Mouse (Mus musculus) embryonic facial prominence, embryonic 15.5 days (tissue): ENCODE data around the gene Rnpep. TPM values are rescaled to one million over a fixed set of nuclear protein-coding genes. Genes with fewer than 3 reads are reported as not detected.
A peak's percentile ranks its signal among the peaks of the same experiment; 100 is the strongest.

ENCODE experiments used
- ATAC-seq: fragments of 200-750 bp; cut with Nextera tagmentation; 2 replicates; pipeline ENCODE4 v1.8.0; 2017; ENCODE audit warnings: low read depth, moderate TSS enrichment; ENCODE audit not compliant: insufficient number of reproducible peaks, low FRiP score, low TSS enrichment
- H3K27ac ChIP-seq: fragments of 300-500 bp; sonication (generic); replicated peaks from 2 replicates; pipeline ENCODE4 v1.5.1; 2015; ENCODE audit warnings: mild to moderate bottlenecking, inconsistent platforms
- H3K27me3 ChIP-seq: fragments of 300-500 bp; sonication (generic); 2 replicates; pipeline ENCODE4 v1.6.1; 2015; ENCODE audit warnings: inconsistent platforms
- H3K36me3 ChIP-seq: fragments of 300-500 bp; sonication (generic); 2 replicates; pipeline ENCODE4 v1.6.1; 2015; ENCODE audit warnings: mild to moderate bottlenecking, inconsistent platforms
- H3K4me1 ChIP-seq: fragments of 300-500 bp; sonication (generic); 2 replicates; pipeline ENCODE4 v1.6.1; 2015; ENCODE audit warnings: inconsistent platforms
- H3K4me2 ChIP-seq: fragments of 300-500 bp; sonication (generic); replicated peaks from 2 replicates; pipeline ENCODE4 v1.6.1; 2015; ENCODE audit warnings: mild to moderate bottlenecking, inconsistent platforms
- H3K4me3 ChIP-seq: fragments of 300-500 bp; sonication (generic); replicated peaks from 2 replicates; pipeline ENCODE4 v1.5.1; 2015; ENCODE audit warnings: mild to moderate bottlenecking, inconsistent platforms
- H3K9ac ChIP-seq: fragments of 300-500 bp; sonication (generic); 2 replicates; pipeline ENCODE4 v1.6.1; 2015; ENCODE audit warnings: inconsistent platforms
- H3K9me3 ChIP-seq: fragments of 300-500 bp; sonication (generic); replicated peaks from 2 replicates; pipeline ENCODE4 v1.6.1; 2016; ENCODE audit warnings: inconsistent platforms
- WGBS: fragments of 180-500 bp; shearing (Covaris S2); methylation state at CpG from one replicate; pipeline ENCODE4 v1.1.7; 2015; 5-methylcytosine and 5-hydroxymethylcytosine counted together
- polyA plus RNA-seq: library from polyadenylated mRNA; unstranded; fragments of >200 nt; fragmentation: Nextera tagmentation; extraction: Ambion mirVana; gene quantifications from 2 replicates; pipeline ENCODE4 v1.2.1, GENCODE M21; 2015

The Rnpep gene
- polyA plus RNA-seq, 1 experiment from 2014 or later: 105 TPM

DNA sequence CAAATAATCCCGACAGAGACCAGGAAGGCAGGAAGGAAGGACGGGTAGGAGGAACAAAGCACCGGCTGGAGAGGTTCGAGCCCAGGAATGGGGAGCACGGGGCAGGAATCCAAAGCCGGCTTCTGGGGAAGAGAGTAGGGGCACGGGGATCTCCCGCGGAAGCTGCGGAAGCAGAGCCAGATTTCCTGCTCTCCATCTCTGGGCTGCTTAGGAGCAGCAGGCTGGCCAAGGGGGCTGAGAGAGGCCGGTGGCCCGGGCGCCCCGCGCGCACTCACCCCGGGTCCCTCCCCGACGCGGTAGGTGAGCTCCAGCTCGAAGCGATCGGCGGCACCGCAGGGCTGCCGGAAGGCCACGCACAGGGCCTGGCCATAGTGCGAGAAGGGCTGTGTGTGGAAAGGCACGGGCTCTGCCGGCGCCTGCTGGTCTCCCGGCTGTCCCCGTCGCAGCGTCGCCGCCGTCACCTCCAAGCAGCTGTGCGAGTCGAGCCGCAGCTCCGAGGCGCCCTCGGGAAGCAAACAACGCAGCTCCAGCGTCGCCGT lies 528 bp downstream of the Rnpep start:
- peak; percentile 74 for ATAC-seq
- H3K27ac ChIP-seq: peak overlapping the region; percentile 93
- under 1% methylated on average over 48 of the region's 48 CpGs for WGBS
- no peaks in the 10 kb centered on the region for H3K27me3 ChIP-seq
- no peaks in the 10 kb centered on the region for H3K9me3 ChIP-seq
- peaks cover 22% of the 10 kb centered on the region for H3K4me1 ChIP-seq
- H3K36me3 ChIP-seq: peaks cover 10% of the 10 kb centered on the region
- H3K9ac ChIP-seq: peak overlapping the region; percentile 85
- peak overlapping the region; percentile 90 for H3K4me3 ChIP-seq
- H3K4me2 ChIP-seq: peak overlapping the region; percentile 79

DNA sequence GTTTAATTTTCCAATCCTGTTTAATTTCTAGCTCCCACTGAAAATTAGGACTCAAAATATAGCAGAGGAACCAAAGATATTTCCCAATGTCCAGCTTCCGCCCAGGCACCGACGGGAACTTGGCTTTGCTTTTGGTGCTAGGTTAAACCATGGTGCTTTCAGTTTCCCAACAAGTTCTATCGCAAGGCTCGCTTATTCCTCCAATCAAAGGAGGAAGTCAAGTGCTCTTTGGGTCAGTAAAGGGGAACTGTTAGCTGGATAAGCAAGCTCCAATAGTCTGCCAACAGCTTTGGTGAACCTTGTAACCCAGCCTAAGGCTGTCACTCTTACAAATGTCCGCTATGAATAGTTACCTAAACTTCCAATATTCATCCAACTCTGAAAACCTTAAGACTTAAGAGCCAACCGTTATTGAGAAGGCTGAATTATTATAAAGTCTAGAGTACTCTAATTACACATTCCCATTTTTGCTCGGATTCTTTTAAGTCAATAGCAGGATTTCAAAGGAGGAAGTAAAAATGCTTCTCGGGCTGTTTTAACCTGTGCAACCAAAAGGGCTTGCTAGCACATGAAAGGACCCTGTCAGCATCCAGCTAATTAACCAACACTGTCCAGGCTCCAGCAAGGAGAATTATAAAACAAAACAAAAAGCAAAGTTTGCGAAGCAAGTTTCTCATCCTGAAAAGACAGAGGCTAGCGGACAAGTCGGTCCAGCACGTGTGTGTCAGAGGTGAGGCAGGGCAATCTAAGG lies 1.2 kb downstream of the Rnpep start:
- H3K4me3 ChIP-seq: peak overlapping the region; percentile 90
- no peak for ATAC-seq
- H3K9me3 ChIP-seq: no peaks in the 10 kb centered on the region
- H3K36me3 ChIP-seq: peaks cover 16% of the 10 kb centered on the region
- H3K27ac ChIP-seq: peak overlapping the region; percentile 93
- H3K4me2 ChIP-seq: peak overlapping the region; percentile 79
- H3K27me3 ChIP-seq: no peaks in the 10 kb centered on the region
- peak overlapping the region; percentile 85 for H3K9ac ChIP-seq
- WGBS: 34% methylated on average over 13 of the region's 13 CpGs
- peaks cover 22% of the 10 kb centered on the region for H3K4me1 ChIP-seq

DNA sequence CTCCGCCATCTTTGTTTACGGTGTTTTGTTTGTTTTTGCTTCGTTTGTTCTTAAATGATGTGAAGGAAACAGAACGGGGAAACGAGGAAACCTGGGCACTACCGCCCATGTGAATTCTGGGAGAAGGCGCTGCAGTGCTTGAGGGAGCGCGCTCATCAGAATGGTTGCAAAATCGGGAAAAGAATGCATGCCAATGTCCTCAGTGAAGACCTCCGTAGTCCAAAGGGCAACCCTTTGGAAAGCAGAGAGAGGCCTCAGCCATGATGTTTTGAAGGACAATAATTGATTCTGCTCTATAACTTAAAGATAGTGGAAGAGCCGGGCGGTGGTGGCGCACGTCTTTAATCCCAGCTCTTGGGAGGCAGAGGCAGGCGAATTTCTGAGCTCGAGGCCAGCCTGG lies 2.0 kb downstream of the Rnpep start:
- Histone ChIP-seq H3K36me3 (peaks cover 25% of the 10 kb centered on the region), H3K9ac (no peak overlapping the region), H3K4me2 (no peak overlapping the region), H3K9me3 (no peaks in the 10 kb centered on the region), H3K27ac (no peak overlapping the region), H3K4me3 (no peak overlapping the region), H3K4me1 (peaks cover 22% of the 10 kb centered on the region), H3K27me3 (no peaks in the 10 kb centered on the region)
- 96% methylated on average over 17 of the region's 17 CpGs for WGBS
- ATAC-seq: no peak

DNA sequence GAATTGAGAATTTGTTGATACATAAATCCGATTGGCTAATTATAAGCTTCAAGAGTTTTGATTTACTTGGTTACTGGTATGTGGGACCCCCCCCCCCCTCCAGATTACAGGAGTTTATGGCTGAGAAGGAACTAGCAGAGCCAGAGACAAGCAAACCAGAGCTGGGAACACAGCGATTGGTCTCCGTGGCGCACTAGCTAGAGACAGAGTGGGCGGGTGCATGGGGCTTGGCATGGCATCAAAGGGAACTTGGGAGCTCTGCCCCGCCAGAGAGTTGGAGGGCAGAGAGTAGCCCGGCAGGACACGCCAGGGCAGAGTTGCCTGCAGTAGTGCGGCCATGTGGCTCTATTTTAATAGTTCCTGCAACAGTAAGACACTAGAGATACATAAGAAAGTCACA lies 3.2 kb downstream of the Rnpep start:
- Histone ChIP-seq H3K27me3 (no peaks in the 10 kb centered on the region), H3K9ac (no peak overlapping the region), H3K4me2 (no peak overlapping the region), H3K9me3 (no peaks in the 10 kb centered on the region), H3K4me1 (peaks cover 22% of the 10 kb centered on the region), H3K27ac (no peak overlapping the region), H3K36me3 (peaks cover 35% of the 10 kb centered on the region), H3K4me3 (no peak overlapping the region)
- 62% methylated on average over 9 of the region's 9 CpGs for WGBS
- ATAC-seq: no peak

DNA sequence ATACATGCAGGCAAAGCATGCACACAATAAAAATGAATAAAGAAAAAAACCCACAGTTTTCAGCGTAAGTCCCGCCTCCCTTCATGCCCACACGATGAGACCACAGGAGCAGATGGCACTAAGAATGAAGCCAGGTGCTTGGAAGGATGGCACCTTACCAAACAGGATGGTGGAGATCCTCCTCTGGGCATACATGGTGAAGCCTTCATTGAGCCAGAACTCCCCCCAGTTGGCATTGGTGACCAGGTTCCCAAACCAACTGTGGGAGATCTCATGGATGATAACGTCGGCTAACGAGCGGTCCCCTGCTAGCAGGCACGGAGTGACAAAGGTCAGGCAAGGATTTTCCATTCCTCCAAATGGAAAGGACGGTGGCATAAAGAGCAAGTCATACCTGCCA lies 12.5 kb downstream of the Rnpep start:
- WGBS: 84% methylated on average over 9 of the region's 9 CpGs
- Histone ChIP-seq H3K4me1 (no peaks in the 10 kb centered on the region), H3K4me2 (no peak overlapping the region), H3K36me3 (peaks cover 58% of the 10 kb centered on the region), H3K9me3 (no peaks in the 10 kb centered on the region), H3K9ac (no peak overlapping the region), H3K27me3 (no peaks in the 10 kb centered on the region), H3K27ac (no peak overlapping the region), H3K4me3 (no peak overlapping the region)
- no peak for ATAC-seq

DNA sequence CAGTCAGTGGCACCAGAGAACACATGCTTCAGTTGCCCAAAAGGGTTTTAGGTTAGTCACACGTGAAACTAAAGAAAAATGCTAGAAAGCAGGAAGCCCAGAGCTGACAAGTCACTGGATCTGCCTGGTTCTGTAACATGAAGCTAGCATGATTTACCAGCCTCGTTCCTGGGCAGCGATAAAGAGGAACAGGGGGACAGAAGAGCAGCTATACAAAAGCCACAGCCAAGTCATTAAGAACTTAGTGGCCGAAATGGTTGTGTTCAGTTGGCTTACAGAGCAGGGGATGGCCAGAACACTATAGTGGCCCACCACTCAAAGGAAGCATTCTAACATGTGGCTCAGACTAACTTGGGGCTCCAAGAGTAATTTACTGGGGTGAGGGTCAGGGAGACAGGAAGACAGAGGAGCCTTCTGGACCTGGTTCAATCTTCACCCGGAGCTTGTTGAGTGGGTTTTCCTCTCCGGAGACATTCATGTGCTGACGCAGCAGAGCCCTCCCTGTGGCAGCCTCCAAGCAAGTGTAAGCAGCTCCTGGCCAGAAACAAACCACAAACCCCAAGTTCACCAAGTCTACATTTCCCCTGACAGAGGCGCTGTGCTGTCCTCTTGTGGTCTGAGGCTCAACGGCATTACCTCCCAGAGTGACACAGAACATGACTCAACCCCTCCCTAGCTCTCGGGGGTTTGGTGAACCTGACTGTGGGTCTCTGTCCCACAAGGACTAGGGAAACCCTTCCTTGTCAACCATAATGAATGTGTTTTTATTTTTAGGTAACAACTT lies 16.0 kb downstream of the Rnpep start:
- Histone ChIP-seq H3K4me3 (no peak overlapping the region), H3K27ac (no peak overlapping the region), H3K4me2 (no peak overlapping the region), H3K36me3 (peaks cover 73% of the 10 kb centered on the region), H3K27me3 (no peaks in the 10 kb centered on the region), H3K9ac (no peak overlapping the region), H3K9me3 (no peaks in the 10 kb centered on the region), H3K4me1 (no peaks in the 10 kb centered on the region)
- 68% methylated on average over 10 of the region's 10 CpGs for WGBS
- ATAC-seq: peak; percentile 56

DNA sequence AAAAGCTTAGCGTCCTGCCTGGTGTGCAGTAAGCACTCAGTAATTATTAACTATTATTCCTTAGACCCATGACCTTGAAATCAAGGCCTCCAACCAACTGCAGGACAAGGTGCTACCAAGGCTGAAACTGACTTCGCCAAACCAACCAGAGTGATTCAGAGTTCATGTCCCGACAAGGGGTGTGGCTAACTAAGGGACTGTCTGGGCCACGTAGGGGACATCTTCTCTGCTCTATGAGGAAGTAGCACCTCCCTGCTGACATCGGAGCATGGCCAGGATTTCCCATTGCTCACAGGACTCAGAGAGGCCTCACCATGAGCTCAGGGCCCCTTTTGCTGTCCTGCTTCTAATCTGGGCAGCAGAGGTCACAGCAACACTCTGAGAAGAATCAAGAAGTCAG lies 18.1 kb downstream of the Rnpep start:
- Histone ChIP-seq H3K4me2 (no peak overlapping the region), H3K27me3 (no peaks in the 10 kb centered on the region), H3K27ac (no peak overlapping the region), H3K9me3 (no peaks in the 10 kb centered on the region), H3K9ac (no peak overlapping the region), H3K4me1 (no peaks in the 10 kb centered on the region; the same call in 1 of the 2 replicates), H3K36me3 (peaks cover 64% of the 10 kb centered on the region), H3K4me3 (no peak overlapping the region)
- 81% methylated on average over 5 of the region's 5 CpGs for WGBS
- ATAC-seq: no peak

DNA sequence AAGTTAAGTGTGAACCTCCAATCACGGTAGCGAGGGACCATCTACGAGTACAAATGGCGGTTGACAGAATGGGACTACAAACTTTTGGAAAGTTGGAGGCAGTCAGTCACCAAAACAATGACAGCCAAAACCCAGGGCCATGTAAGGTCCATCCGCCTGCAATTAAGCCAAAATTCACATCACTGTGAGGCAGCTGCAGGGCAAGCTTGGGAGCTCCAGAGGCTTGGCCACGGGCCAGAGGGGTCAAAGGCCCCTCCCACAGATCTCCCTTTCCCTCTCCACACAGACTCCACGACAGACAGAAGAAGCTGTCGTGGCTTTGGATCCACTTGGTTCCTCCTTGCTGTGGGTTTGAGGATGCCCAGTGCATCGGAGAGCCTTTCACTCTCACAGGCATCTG lies 20.6 kb downstream of the Rnpep start:
- no peaks in the 10 kb centered on the region for H3K27me3 ChIP-seq
- no peak overlapping the region for H3K9ac ChIP-seq
- H3K4me1 ChIP-seq: peaks cover 10% of the 10 kb centered on the region
- no peak overlapping the region for H3K27ac ChIP-seq
- H3K4me2 ChIP-seq: no peak overlapping the region
- no peak overlapping the region for H3K4me3 ChIP-seq
- H3K9me3 ChIP-seq: no peaks in the 10 kb centered on the region
- WGBS: 85% methylated on average over 9 of the region's 9 CpGs
- peaks cover 53% of the 10 kb centered on the region for H3K36me3 ChIP-seq
- no peak for ATAC-seq

DNA sequence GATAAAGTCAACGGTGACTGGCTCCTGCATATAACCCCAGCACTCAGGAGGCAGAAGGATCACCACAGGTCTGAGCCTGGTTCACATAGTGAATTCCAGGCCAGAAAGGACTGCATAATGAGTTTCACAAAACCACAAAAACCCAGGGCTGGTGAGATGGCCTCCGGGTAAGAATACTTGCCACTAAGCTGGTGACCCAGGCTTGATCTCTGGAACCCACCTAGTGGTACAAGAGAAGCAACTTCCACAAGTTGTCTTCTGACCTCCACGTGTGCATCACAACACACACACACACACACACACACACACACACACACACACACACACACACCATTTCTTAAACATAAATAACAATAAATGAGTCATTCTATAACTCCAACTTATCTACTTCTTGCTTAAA lies 21.6 kb downstream of the Rnpep start:
- H3K4me1 ChIP-seq: peaks cover 15% of the 10 kb centered on the region
- H3K4me2 ChIP-seq: no peak overlapping the region
- H3K9me3 ChIP-seq: no peaks in the 10 kb centered on the region
- no peaks in the 10 kb centered on the region for H3K27me3 ChIP-seq
- 90% methylated on average over 3 of the region's 3 CpGs for WGBS
- peaks cover 47% of the 10 kb centered on the region for H3K36me3 ChIP-seq
- no peak overlapping the region for H3K9ac ChIP-seq
- H3K4me3 ChIP-seq: no peak overlapping the region
- ATAC-seq: no peak
- H3K27ac ChIP-seq: no peak overlapping the region

DNA sequence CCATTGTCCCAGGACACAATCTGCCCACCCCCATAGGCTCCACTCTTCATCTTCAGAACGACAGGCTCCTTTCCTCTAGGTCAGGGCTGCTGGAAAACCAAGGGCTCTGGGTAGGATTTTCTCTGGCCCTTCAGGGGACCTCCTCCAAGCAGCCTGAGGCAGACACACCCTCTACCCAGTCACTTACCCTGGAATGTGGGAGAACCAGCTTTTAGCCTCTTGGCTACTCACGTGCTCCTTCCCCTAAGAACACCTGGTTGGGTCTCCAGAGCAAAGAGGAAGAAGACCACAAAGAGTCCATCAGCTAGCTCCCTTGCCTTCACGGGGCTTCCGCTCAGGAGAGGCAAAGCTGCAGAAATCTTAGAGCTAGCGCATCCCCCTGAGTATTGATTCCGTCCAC lies 23.0 kb downstream of the Rnpep start:
- no peaks in the 10 kb centered on the region for H3K9me3 ChIP-seq
- no peak overlapping the region; the same call in none of the 2 replicates for H3K27ac ChIP-seq
- H3K4me3 ChIP-seq: no peak overlapping the region
- H3K9ac ChIP-seq: no peak overlapping the region
- 0 out of 2 replicates have a peak overlapping the region, but pooled peaks have one; percentile 17 for H3K4me2 ChIP-seq
- 61% methylated on average over 6 of the region's 6 CpGs for WGBS
- no peaks in the 10 kb centered on the region for H3K27me3 ChIP-seq
- H3K36me3 ChIP-seq: peaks cover 40% of the 10 kb centered on the region
- peaks cover 15% of the 10 kb centered on the region for H3K4me1 ChIP-seq
- ATAC-seq: no peak

DNA sequence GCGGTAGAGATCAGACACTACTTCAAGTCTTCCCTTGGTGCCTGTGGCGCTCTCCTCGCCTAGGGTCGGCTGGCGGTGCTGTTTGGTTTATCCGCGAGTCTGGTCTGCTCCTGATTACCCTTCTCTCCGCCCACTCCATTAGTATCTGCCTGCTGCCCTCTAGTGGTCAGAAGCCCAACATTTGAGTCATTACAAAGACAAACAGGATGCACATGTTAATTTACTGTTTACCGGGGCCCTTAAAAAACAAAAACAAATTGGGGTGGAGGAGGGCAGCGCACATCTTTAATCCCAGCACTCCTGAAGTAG lies 24.8 kb downstream of the Rnpep start:
- Histone ChIP-seq H3K4me3 (peak overlapping the region; percentile 33), H3K9me3 (no peaks in the 10 kb centered on the region), H3K27ac (peak overlapping the region; percentile 82), H3K9ac (peak overlapping the region; percentile 33; the same call in 1 of the 2 replicates), H3K4me1 (peaks cover 25% of the 10 kb centered on the region), H3K4me2 (peak overlapping the region; percentile 57), H3K36me3 (peaks cover 22% of the 10 kb centered on the region), H3K27me3 (no peaks in the 10 kb centered on the region)
- peak; percentile 62; the same call in 1 of the 2 replicates for ATAC-seq
- 2% methylated on average over 10 of the region's 10 CpGs for WGBS
